Mouse (Mus musculus): ENCODE measurements around the gene D930048N14Rik. TPM values are rescaled to one million over a fixed set of nuclear protein-coding genes. Genes with fewer than 3 reads are reported as not detected.

The D930048N14Rik gene
- 4.2 TPM for polyA plus RNA-seq (2014; fragmentation: Illumina TruSeq; extraction: RNeasy Lipid Tissue Mini Kit (QIAGEN cat#74804); ENCODE audit: low read depth, low replicate concordance)

GRCm38 (mm10) chr11:51650691-51651515 is at the start of gene D930048N14Rik, which contains the start of gene N4bp3:
Gene D930048N14Rik, plus strand, starts transcription at chr11:51650954.
Gene N4bp3, minus strand, starts transcription at chr11:51650842.

GRCm38 (mm10) chr11:51606447-51607095 is 44.2 kb upstream of the D930048N14Rik start, which contains the start of gene Hnrnpab:
Gene Hnrnpab, minus strand, starts transcription at chr11:51606847.

GRCm38 (mm10) chr11:51619409-51620060 is 31.2 kb upstream of the D930048N14Rik start, which contains the start of gene Nhp2:
Gene Nhp2, plus strand, starts transcription at chr11:51619735.

GRCm38 (mm10) chr11:51635525-51636322 is 15.0 kb upstream of the D930048N14Rik start, which contains the start of gene Rmnd5b:
Gene Rmnd5b, minus strand, starts transcription at chr11:51635896.

GRCm38 (mm10) chr11:51688330-51689328 is 37.9 kb downstream of the D930048N14Rik start, which contains the start of gene 0610009B22Rik:
Gene 0610009B22Rik, minus strand, starts transcription at chr11:51688874.

Other genes starting within 250 kb of the D930048N14Rik start
- 21.7 TPM for gene Phykpl, start 66.2 kb upstream of the D930048N14Rik start, polyA plus RNA-seq (2014; fragmentation: Illumina TruSeq; extraction: RNeasy Lipid Tissue Mini Kit (QIAGEN cat#74804); ENCODE audit: low read depth, low replicate concordance)
- 290 TPM for gene Hnrnpab, start 44.1 kb upstream of the D930048N14Rik start, polyA plus RNA-seq (2014; fragmentation: Illumina TruSeq; extraction: RNeasy Lipid Tissue Mini Kit (QIAGEN cat#74804); ENCODE audit: low read depth, low replicate concordance)
- 0.98 TPM for gene Nhp2, start 31.2 kb upstream of the D930048N14Rik start, polyA plus RNA-seq (2014; fragmentation: Illumina TruSeq; extraction: RNeasy Lipid Tissue Mini Kit (QIAGEN cat#74804); ENCODE audit: low read depth, low replicate concordance)
- gene Rmnd5b, start 15.1 kb upstream of the D930048N14Rik start, polyA plus RNA-seq (2014; fragmentation: Illumina TruSeq; extraction: RNeasy Lipid Tissue Mini Kit (QIAGEN cat#74804); ENCODE audit: low read depth, low replicate concordance) = 6.3 TPM
- not detected for gene N4bp3, start 112 bp upstream of the D930048N14Rik start, polyA plus RNA-seq (2014; fragmentation: Illumina TruSeq; extraction: RNeasy Lipid Tissue Mini Kit (QIAGEN cat#74804); ENCODE audit: low read depth, low replicate concordance)
- gene 0610009B22Rik, start 37.9 kb downstream of the D930048N14Rik start, polyA plus RNA-seq (2014; fragmentation: Illumina TruSeq; extraction: RNeasy Lipid Tissue Mini Kit (QIAGEN cat#74804); ENCODE audit: low read depth, low replicate concordance) = 67.7 TPM
- gene Sec24a, start 112.7 kb downstream of the D930048N14Rik start, polyA plus RNA-seq (2014; fragmentation: Illumina TruSeq; extraction: RNeasy Lipid Tissue Mini Kit (QIAGEN cat#74804); ENCODE audit: low read depth, low replicate concordance) = 64.3 TPM
- gene Sar1b, start 112.7 kb downstream of the D930048N14Rik start, polyA plus RNA-seq (2014; fragmentation: Illumina TruSeq; extraction: RNeasy Lipid Tissue Mini Kit (QIAGEN cat#74804); ENCODE audit: low read depth, low replicate concordance) = 231 TPM
- 4.1 TPM for gene Jade2, start 206.7 kb downstream of the D930048N14Rik start, polyA plus RNA-seq (2014; fragmentation: Illumina TruSeq; extraction: RNeasy Lipid Tissue Mini Kit (QIAGEN cat#74804); ENCODE audit: low read depth, low replicate concordance)